Mouse (Mus musculus): ENCODE results near the gene Adad2.

Gene Adad2

GRCm38 (mm10) chr8:119612471-119612870, at the start of gene Adad2:
Gene Adad2, plus strand, starts transcription at chr8:119612747.
- DNase-seq (ENCODE audit: low read depth, low spot score), result no peak

- no peak for DNase-seq (ENCODE audit: low read depth, low spot score)
These were observed 48.7 kb upstream of the Adad2 start for GRCm38 (mm10) chr8:119563849-119564251.

- DNase-seq (ENCODE audit: low read depth, low spot score), result no peak
These were observed 46.2 kb upstream of the Adad2 start for GRCm38 (mm10) chr8:119566367-119566766.

- DNase-seq (ENCODE audit: low read depth, low spot score), result no peak
These were observed 44.3 kb upstream of the Adad2 start for GRCm38 (mm10) chr8:119568251-119568650.

GRCm38 (mm10) chr8:119568951-119569350, 43.6 kb upstream of the Adad2 start:
- DNase-seq (ENCODE audit: low read depth, low spot score), result no peak

- no peak for DNase-seq (ENCODE audit: low read depth, low spot score)
These were observed 42.7 kb upstream of the Adad2 start for GRCm38 (mm10) chr8:119569881-119570280.

GRCm38 (mm10) chr8:119571135-119571534, 41.4 kb upstream of the Adad2 start:
- no peak for DNase-seq (ENCODE audit: low read depth, low spot score)

GRCm38 (mm10) chr8:119572411-119572810, 40.1 kb upstream of the Adad2 start:
- no peak for DNase-seq (ENCODE audit: low read depth, low spot score)

GRCm38 (mm10) chr8:119574437-119575365, 37.8 kb upstream of the Adad2 start, which contains the start of the genes Hsdl1 and Dnaaf1:
Gene Hsdl1, minus strand, starts transcription at chr8:119575183.
Gene Dnaaf1, plus strand, starts transcription at chr8:119575235.
- peak; percentile 86 for DNase-seq (ENCODE audit: low read depth, low spot score)

GRCm38 (mm10) chr8:119575366-119575726, 37.2 kb upstream of the Adad2 start:
- DNase-seq (ENCODE audit: low read depth, low spot score), result no peak

- no peak for DNase-seq (ENCODE audit: low read depth, low spot score)
These were observed 33.5 kb upstream of the Adad2 start for GRCm38 (mm10) chr8:119579096-119579495.

GRCm38 (mm10) chr8:119580441-119581161, 31.9 kb upstream of the Adad2 start:
- DNase-seq (ENCODE audit: low read depth, low spot score), result no peak

- DNase-seq (ENCODE audit: low read depth, low spot score), result no peak
These were observed 26.6 kb upstream of the Adad2 start for GRCm38 (mm10) chr8:119585901-119586300.

- DNase-seq (ENCODE audit: low read depth, low spot score), result no peak
These were observed 24.2 kb upstream of the Adad2 start for GRCm38 (mm10) chr8:119588321-119588720.

- peak; percentile 68 for DNase-seq (ENCODE audit: low read depth, low spot score)
These were observed 23.7 kb upstream of the Adad2 start for GRCm38 (mm10) chr8:119588844-119589243.

- no peak for DNase-seq (ENCODE audit: low read depth, low spot score)
These were observed 22.2 kb upstream of the Adad2 start for GRCm38 (mm10) chr8:119590348-119590747.

- DNase-seq (ENCODE audit: low read depth, low spot score), result no peak
These were observed 21.1 kb upstream of the Adad2 start for GRCm38 (mm10) chr8:119591456-119591855.

GRCm38 (mm10) chr8:119603771-119604170, 8.8 kb upstream of the Adad2 start:
- DNase-seq (ENCODE audit: low read depth, low spot score), result no peak

GRCm38 (mm10) chr8:119604398-119604803, 8.1 kb upstream of the Adad2 start:
- DNase-seq (ENCODE audit: low read depth, low spot score), result no peak

- DNase-seq (ENCODE audit: low read depth, low spot score), result peak; percentile 91
These were observed 7.6 kb upstream of the Adad2 start, which contains the start of gene Taf1c for GRCm38 (mm10) chr8:119604996-119605395. Gene Taf1c, minus strand, starts transcription at chr8:119605222.

- no peak for DNase-seq (ENCODE audit: low read depth, low spot score)
These were observed 6.3 kb upstream of the Adad2 start for GRCm38 (mm10) chr8:119606224-119606623.

GRCm38 (mm10) chr8:119615096-119615495, 2.5 kb downstream of the Adad2 start:
- DNase-seq (ENCODE audit: low read depth, low spot score), result no peak
